ENCODE assay signal across 8 mouse cellular contexts in the genomic region with DNA sequence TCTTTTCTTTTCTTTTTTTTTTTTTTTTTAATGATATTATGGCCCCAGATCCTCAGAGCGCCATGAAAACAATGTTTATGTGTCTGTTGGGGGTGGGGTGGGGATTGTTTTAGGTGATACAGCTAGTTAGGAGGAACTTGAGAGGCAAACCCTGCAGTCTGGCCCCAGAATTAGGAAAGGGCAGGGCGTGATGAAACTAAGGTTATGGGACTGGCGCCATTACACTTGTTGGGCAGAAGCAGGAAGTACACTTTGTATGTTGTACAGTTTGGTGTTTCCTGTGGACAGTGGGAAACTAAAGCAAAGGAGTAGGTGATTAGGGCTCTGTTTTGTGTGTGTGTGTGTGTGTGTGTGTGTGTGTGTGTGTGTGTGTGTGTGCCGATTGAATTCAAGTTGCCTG. TPM values are rescaled to one million over a fixed set of nuclear protein-coding genes. Genes with fewer than 3 reads are reported as not detected.
A peak's percentile ranks its signal among the peaks of the same experiment; 100 is the strongest.
DNase-seq lines count a peak whose midpoint lies in the region; ATAC-seq and TF ChIP-seq lines count a peak whose summit lies in the region.

No protein-coding gene starts in this region.

- peak overlapping the region; percentile 77 for H3K4me3 ChIP-seq in gastrocnemius, adult 2 months
- H3K4me3 ChIP-seq in bone marrow, adult 2 months (replicated peaks; ENCODE audit: control insufficient read depth, low read depth, low read length) = no peak overlapping the region
- H3K4me3 ChIP-seq in liver, embryonic 16.5 days (ENCODE audit: low read depth, low read length) = peak overlapping the region; percentile 88

- H3K36me3 ChIP-seq in liver, embryonic 16.5 days (ENCODE audit: control insufficient read depth, insufficient read depth) = peaks cover 11% of the 10 kb centered on the region

- no peak for TF ChIP-seq CTCF in gastrocnemius, adult 2 months (IDR thresholded peaks at IDR 0.05)
- TF ChIP-seq CTCF in bone marrow, adult 2 months (IDR thresholded peaks at IDR 0.05; ENCODE audit: control insufficient read depth, insufficient read depth, low read length) = no peak

- intact Hi-C loops in gastrocnemius, adult 2 months (cut with DNase I) = no loop called here
- intact Hi-C loops in gastrocnemius, postnatal 14 days (cut with DNase I; ENCODE audit: low total_unique reads) = no loop called here

- no peaks in the 10 kb centered on the region for H3K27me3 ChIP-seq in liver, embryonic 16.5 days (ENCODE audit: control insufficient read depth, insufficient read depth, low read depth, low read length)

- 2% methylated on average over 4 of the region's 4 CpGs for WGBS in bone marrow, adult 2 months
- WGBS in liver, embryonic 16.5 days (ENCODE audit: insufficient replicate concordance) = 10% methylated on average over 4 of the region's 4 CpGs

- H3K27ac ChIP-seq in gastrocnemius, adult 2 months = peak overlapping the region; percentile 90
- peak overlapping the region; percentile 79; the same call in 1 of the 2 replicates for H3K27ac ChIP-seq in bone marrow, adult 2 months (ENCODE audit: control insufficient read depth, insufficient read depth, low read depth, low read length, poor library complexity)
- peak overlapping the region; percentile 55 for H3K27ac ChIP-seq in liver, embryonic 16.5 days (ENCODE audit: low read length)

- H3K4me1 ChIP-seq in bone marrow, adult 2 months (ENCODE audit: control insufficient read depth, insufficient read depth, low read length) = peaks cover 2% of the 10 kb centered on the region; the same call in 1 of the 2 replicates
- H3K4me1 ChIP-seq in liver, embryonic 16.5 days (ENCODE audit: control insufficient read depth, low read depth, low read length) = peaks cover 23% of the 10 kb centered on the region

- H3K9me3 ChIP-seq in liver, embryonic 16.5 days (replicated peaks; ENCODE audit: control insufficient read depth, low read length) = no peaks in the 10 kb centered on the region

- ATAC-seq in hematopoietic stem cell, adult 5-6 weeks (replicated peaks in 1 of 2; ENCODE audit: insufficient read depth in 1 of 2, low FRiP score in 2 of 2, low TSS enrichment in 1 of 2, low read depth in 1 of 2, poor library complexity in 2 of 2, severe bottlenecking in 2 of 2) = peak; percentile 50 to 59; a peak in 3 of 4 replicates
- no peak for ATAC-seq in liver, embryonic 16.5 days (ENCODE audit: low read depth)

- DNase-seq in gastrocnemius, adult 2 months = no peak
- no peak for DNase-seq in gastrocnemius, postnatal 14 days
- peak; percentile 22 for DNase-seq in neural tube, embryonic 10.5 days (ENCODE audit: extremely low spot score, low spot score)
- DNase-seq in cerebellum, adult 8-10 months = no peak
- DNase-seq in gastrocnemius, postnatal 4 days (ENCODE audit: low spot score in 2 of 2) = no peak

- H3K4me2 ChIP-seq in liver, embryonic 16.5 days (ENCODE audit: low read depth, low read length) = peak overlapping the region; percentile 73

- no peak for TF ChIP-seq POLR2A in bone marrow, adult 2 months (IDR thresholded peaks at IDR 0.05; ENCODE audit: borderline replicate concordance, control insufficient read depth, low read depth, low read length)

- 0 out of 2 replicates have a peak overlapping the region, but pooled peaks have one; percentile 11 for H3K9ac ChIP-seq in liver, embryonic 16.5 days (ENCODE audit: low read depth, low read length)

RNA-seq across cellular contexts. Expression of a gene that starts 0.8 kb away (rescaled TPM):
- total RNA-seq in gastrocnemius, adult 2 months (2021) = 100 to 1,000 TPM in 1 of 2 experiments, 10 to 100 TPM in 1; 99.2 to 131 TPM
- 10 to 100 TPM; 47.7 to 51.9 TPM for total RNA-seq in gastrocnemius, postnatal 14 days (2021)
- polyA plus RNA-seq in bone marrow, adult 2 months (2011; ENCODE audit: insufficient read depth, insufficient read length, low replicate concordance, missing spikeins) = 14.2 and 25.4 TPM in 2 replicates
- total RNA-seq in hematopoietic stem cell, adult 5-6 weeks (2017) = 31.6 and 40.9 TPM in 2 replicates
- polyA plus RNA-seq in liver, embryonic 16.5 days (2015; fragmentation: Nextera tagmentation; extraction: Ambion mirVana) = 5.4 and 6.9 TPM in 2 replicates
- total RNA-seq in gastrocnemius, postnatal 4 days (2021) = 10 to 100 TPM; 59.6 to 60.9 TPM

RNA-seq across cellular contexts. Expression of a gene that starts 34.7 kb away (rescaled TPM):
- total RNA-seq in gastrocnemius, adult 2 months (2021) = 100 to 1,000 TPM; 112 to 123 TPM
- total RNA-seq in gastrocnemius, postnatal 14 days (2021) = 100 to 1,000 TPM; 130 to 135 TPM
- 39.8 and 59.6 TPM in 2 replicates for polyA plus RNA-seq in bone marrow, adult 2 months (2011; ENCODE audit: insufficient read depth, insufficient read length, low replicate concordance, missing spikeins)
- 90.3 and 111 TPM in 2 replicates for total RNA-seq in hematopoietic stem cell, adult 5-6 weeks (2017)
- 158 and 165 TPM in 2 replicates for polyA plus RNA-seq in liver, embryonic 16.5 days (2015; fragmentation: Nextera tagmentation; extraction: Ambion mirVana)
- total RNA-seq in gastrocnemius, postnatal 4 days (2021) = 100 to 1,000 TPM; 190 to 191 TPM

RNA-seq across cellular contexts. Expression of a gene that starts 51.6 kb away (rescaled TPM):
- 1 to 10 TPM in 1 of 2 experiments, under 1 TPM in 1; 0.95 to 1.7 TPM for total RNA-seq in gastrocnemius, adult 2 months (2021)
- total RNA-seq in gastrocnemius, postnatal 14 days (2021) = under 1 TPM; 0.59 to 0.89 TPM
- 0.72 TPM in 1 of 2 replicates, not detected in the other for polyA plus RNA-seq in bone marrow, adult 2 months (2011; ENCODE audit: insufficient read depth, insufficient read length, low replicate concordance, missing spikeins)
- 0.13 and 0.20 TPM in 2 replicates for total RNA-seq in hematopoietic stem cell, adult 5-6 weeks (2017)
- 0.08 and 0.13 TPM in 2 replicates for polyA plus RNA-seq in liver, embryonic 16.5 days (2015; fragmentation: Nextera tagmentation; extraction: Ambion mirVana)
- total RNA-seq in gastrocnemius, postnatal 4 days (2021) = 1 to 10 TPM in 1 of 2 experiments, under 1 TPM in 1; 0.73 to 1.4 TPM

RNA-seq across cellular contexts. Expression of a gene that starts 51.7 kb away (rescaled TPM):
- total RNA-seq in gastrocnemius, adult 2 months (2021) = 10 to 100 TPM; 37.9 to 52.7 TPM
- 10 to 100 TPM; 26.2 to 27.3 TPM for total RNA-seq in gastrocnemius, postnatal 14 days (2021)
- polyA plus RNA-seq in bone marrow, adult 2 months (2011; ENCODE audit: insufficient read depth, insufficient read length, low replicate concordance, missing spikeins) = 8.1 and 20.6 TPM in 2 replicates
- 52.8 and 63.5 TPM in 2 replicates for total RNA-seq in hematopoietic stem cell, adult 5-6 weeks (2017)
- 43.3 and 48.8 TPM in 2 replicates for polyA plus RNA-seq in liver, embryonic 16.5 days (2015; fragmentation: Nextera tagmentation; extraction: Ambion mirVana)
- 10 to 100 TPM; 15.7 to 18.0 TPM for total RNA-seq in gastrocnemius, postnatal 4 days (2021)
